Comparison of ENCODE assay signal across 8 mouse cellular contexts in genomic region chr9:108517931-108518332, GRCm38 (mm10). TPM values are rescaled to one million over a fixed set of nuclear protein-coding genes. Genes with fewer than 3 reads are reported as not detected.
A peak's percentile ranks its signal among the peaks of the same experiment; 100 is the strongest.
DNase-seq lines count a peak whose midpoint lies in the region; ATAC-seq and TF ChIP-seq lines count a peak whose summit lies in the region.

No protein-coding gene starts in this region.

- H3K9me3 ChIP-seq in limb, embryonic 14.5 days (ENCODE audit: control insufficient read depth, low read length), result no peaks in the 10 kb centered on the region
- H3K9me3 ChIP-seq in neural tube, embryonic 15.5 days (replicated peaks), result no peaks in the 10 kb centered on the region

- H3K4me2 ChIP-seq in limb, embryonic 14.5 days (replicated peaks; ENCODE audit: low read depth, low read length, severe bottlenecking), result peak overlapping the region; percentile 62
- peak overlapping the region; percentile 90 for H3K4me2 ChIP-seq in neural tube, embryonic 15.5 days

- TF ChIP-seq POLR2A in thymus, adult 2 months (IDR thresholded peaks at IDR 0.05; ENCODE audit: control insufficient read depth, extremely low read depth, insufficient read depth, low read length, poor library complexity), result no peak
- no peak for TF ChIP-seq POLR2A in limb, embryonic 14.5 days (IDR thresholded peaks at IDR 0.05; ENCODE audit: borderline replicate concordance, extremely low read depth, insufficient read depth, insufficient read length)

- DNase-seq in adrenal gland, postnatal 14 days, result peak; percentile 68
- no peak for DNase-seq in adrenal gland, adult 8-10 months
- no peak for DNase-seq in thymus, adult 2 months
- no peak for DNase-seq in thymus, postnatal 4 days
- DNase-seq in limb, embryonic 14.5 days (ENCODE audit: low spot score), result peak; percentile 75
- DNase-seq in cerebellum, postnatal 36 days, result no peak

- TF ChIP-seq CTCF in thymus, adult 2 months (IDR thresholded peaks at IDR 0.05; ENCODE audit: borderline replicate concordance, control insufficient read depth, extremely low read depth, insufficient read depth, low read length, poor library complexity), result no peak

- H3K27me3 ChIP-seq in thymus, adult 2 months (ENCODE audit: control insufficient read depth, insufficient read depth, low read length), result no peaks in the 10 kb centered on the region
- H3K27me3 ChIP-seq in limb, embryonic 14.5 days (ENCODE audit: control insufficient read depth, insufficient read depth, low read length), result no peaks in the 10 kb centered on the region
- H3K27me3 ChIP-seq in neural tube, embryonic 15.5 days (replicated peaks), result no peaks in the 10 kb centered on the region

- peaks cover 5% of the 10 kb centered on the region; the same call in 1 of the 2 replicates for H3K4me1 ChIP-seq in thymus, adult 2 months (replicated peaks; ENCODE audit: control insufficient read depth, insufficient read depth, low read length)
- peaks cover 13% of the 10 kb centered on the region for H3K4me1 ChIP-seq in limb, embryonic 14.5 days (ENCODE audit: control insufficient read depth, insufficient read depth, low read length)
- H3K4me1 ChIP-seq in neural tube, embryonic 15.5 days, result peaks cover 38% of the 10 kb centered on the region

- peak; percentile 31 for ATAC-seq in granulocyte monocyte progenitor cell, adult 5-6 weeks (replicated peaks; ENCODE audit: poor library complexity, severe bottlenecking)
- ATAC-seq in limb, embryonic 14.5 days (ENCODE audit: low FRiP score, low read depth), result no peak
- ATAC-seq in neural tube, embryonic 15.5 days (ENCODE audit: low FRiP score), result peak; percentile 11; the same call in 1 of the 2 replicates

- peak overlapping the region; percentile 98 for H3K9ac ChIP-seq in limb, embryonic 14.5 days (ENCODE audit: low read depth, low read length, severe bottlenecking)
- H3K9ac ChIP-seq in neural tube, embryonic 15.5 days (replicated peaks), result peak overlapping the region; percentile 94

- peak overlapping the region; percentile 75 for H3K27ac ChIP-seq in thymus, adult 2 months (ENCODE audit: control insufficient read depth, insufficient read depth, low read length)
- H3K27ac ChIP-seq in limb, embryonic 14.5 days (replicated peaks; ENCODE audit: low read depth, low read length), result peak overlapping the region; percentile 100
- peak overlapping the region; percentile 100 for H3K27ac ChIP-seq in neural tube, embryonic 15.5 days (replicated peaks)

- peaks cover 22% of the 10 kb centered on the region; the same call in 1 of the 2 replicates for H3K36me3 ChIP-seq in thymus, adult 2 months (ENCODE audit: control insufficient read depth, insufficient read depth, low read length)
- H3K36me3 ChIP-seq in limb, embryonic 14.5 days (ENCODE audit: control insufficient read depth, insufficient read depth, low read length), result peaks cover 46% of the 10 kb centered on the region
- peaks cover 29% of the 10 kb centered on the region for H3K36me3 ChIP-seq in neural tube, embryonic 15.5 days

- H3K4me3 ChIP-seq in thymus, adult 2 months (ENCODE audit: control insufficient read depth, insufficient read depth, low read length), result peak overlapping the region; percentile 76
- H3K4me3 ChIP-seq in limb, embryonic 14.5 days (replicated peaks; ENCODE audit: low read length), result peak overlapping the region; percentile 95
- peak overlapping the region; percentile 94 for H3K4me3 ChIP-seq in neural tube, embryonic 15.5 days (replicated peaks)

- under 1% methylated on average over 13 of the region's 13 CpGs for WGBS in thymus, adult 2 months
- under 1% methylated on average over 13 of the region's 13 CpGs for WGBS in limb, embryonic 14.5 days
- WGBS in neural tube, embryonic 15.5 days, result under 1% methylated on average over 13 of the region's 13 CpGs

RNA-seq across cellular contexts. Expression of gene Qrich1, which starts 1.3 kb away (rescaled TPM):
- 114 and 125 TPM in 2 replicates for total RNA-seq in adrenal gland, postnatal 14 days (2021)
- total RNA-seq in adrenal gland, adult 8-10 months (2022), result 100 to 1,000 TPM; 131 to 151 (median 139) TPM
- polyA plus RNA-seq in thymus, adult 2 months (2012; rRNA removed), result 200 and 225 TPM in 2 replicates
- 131 and 140 TPM in 2 replicates for total RNA-seq in granulocyte monocyte progenitor cell, adult 5-6 weeks (2014; fragmentation: Nextera tagmentation)
- 119 and 145 TPM in 2 replicates for total RNA-seq in granulocyte monocyte progenitor cell, adult 5-6 weeks (2017)
- polyA plus RNA-seq in limb, embryonic 14.5 days (2012; rRNA removed), result 126 and 157 TPM in 2 replicates
- 120 and 132 TPM in 2 replicates for polyA plus RNA-seq in limb, embryonic 14.5 days (2014; fragmentation: Nextera tagmentation; extraction: Ambion mirVana)
- polyA plus RNA-seq in neural tube, embryonic 15.5 days (2015; fragmentation: Nextera tagmentation; extraction: Ambion mirVana), result 111 and 114 TPM in 2 replicates

RNA-seq across cellular contexts. Expression of gene Qars, which starts 10.4 kb away (rescaled TPM):
- 179 and 190 TPM in 2 replicates for total RNA-seq in adrenal gland, postnatal 14 days (2021)
- 100 to 1,000 TPM; 181 to 239 (median 220) TPM for total RNA-seq in adrenal gland, adult 8-10 months (2022)
- 376 and 382 TPM in 2 replicates for polyA plus RNA-seq in thymus, adult 2 months (2012; rRNA removed)
- 252 and 261 TPM in 2 replicates for total RNA-seq in granulocyte monocyte progenitor cell, adult 5-6 weeks (2014; fragmentation: Nextera tagmentation)
- 144 and 181 TPM in 2 replicates for total RNA-seq in granulocyte monocyte progenitor cell, adult 5-6 weeks (2017)
- polyA plus RNA-seq in limb, embryonic 14.5 days (2012; rRNA removed), result 238 and 323 TPM in 2 replicates
- 108 and 117 TPM in 2 replicates for polyA plus RNA-seq in limb, embryonic 14.5 days (2014; fragmentation: Nextera tagmentation; extraction: Ambion mirVana)
- polyA plus RNA-seq in neural tube, embryonic 15.5 days (2015; fragmentation: Nextera tagmentation; extraction: Ambion mirVana), result 58.1 and 78.1 TPM in 2 replicates

RNA-seq across cellular contexts. Expression of gene Usp19, which starts 27.5 kb away (rescaled TPM):
- 163 and 175 TPM in 2 replicates for total RNA-seq in adrenal gland, postnatal 14 days (2021)
- total RNA-seq in adrenal gland, adult 8-10 months (2022), result 100 to 1,000 TPM; 239 to 312 (median 257) TPM
- 318 and 335 TPM in 2 replicates for polyA plus RNA-seq in thymus, adult 2 months (2012; rRNA removed)
- total RNA-seq in granulocyte monocyte progenitor cell, adult 5-6 weeks (2014; fragmentation: Nextera tagmentation), result 80.9 and 90.2 TPM in 2 replicates
- 32.3 and 34.9 TPM in 2 replicates for total RNA-seq in granulocyte monocyte progenitor cell, adult 5-6 weeks (2017)
- polyA plus RNA-seq in limb, embryonic 14.5 days (2012; rRNA removed), result 160 and 219 TPM in 2 replicates
- polyA plus RNA-seq in limb, embryonic 14.5 days (2014; fragmentation: Nextera tagmentation; extraction: Ambion mirVana), result 59.3 and 66.4 TPM in 2 replicates
- polyA plus RNA-seq in neural tube, embryonic 15.5 days (2015; fragmentation: Nextera tagmentation; extraction: Ambion mirVana), result 66.1 and 68.0 TPM in 2 replicates

RNA-seq across cellular contexts. Expression of gene Lamb2, which starts 38.4 kb away (rescaled TPM):
- 121 and 124 TPM in 2 replicates for total RNA-seq in adrenal gland, postnatal 14 days (2021)
- total RNA-seq in adrenal gland, adult 8-10 months (2022), result 100 to 1,000 TPM; 117 to 175 (median 152) TPM
- 16.1 and 33.7 TPM in 2 replicates for polyA plus RNA-seq in thymus, adult 2 months (2012; rRNA removed)
- 0.38 TPM in 1 of 2 replicates, not detected in the other for total RNA-seq in granulocyte monocyte progenitor cell, adult 5-6 weeks (2014; fragmentation: Nextera tagmentation)
- 0.05 and 0.09 TPM in 2 replicates for total RNA-seq in granulocyte monocyte progenitor cell, adult 5-6 weeks (2017)
- 214 and 236 TPM in 2 replicates for polyA plus RNA-seq in limb, embryonic 14.5 days (2012; rRNA removed)
- polyA plus RNA-seq in limb, embryonic 14.5 days (2014; fragmentation: Nextera tagmentation; extraction: Ambion mirVana), result 59.0 and 69.4 TPM in 2 replicates
- polyA plus RNA-seq in neural tube, embryonic 15.5 days (2015; fragmentation: Nextera tagmentation; extraction: Ambion mirVana), result 17.5 and 18.8 TPM in 2 replicates

RNA-seq across cellular contexts. Expression of gene Impdh2, which starts 42.2 kb away (rescaled TPM):
- total RNA-seq in adrenal gland, postnatal 14 days (2021), result 99.2 and 110 TPM in 2 replicates
- total RNA-seq in adrenal gland, adult 8-10 months (2022), result 10 to 100 TPM; 59.9 to 88.8 (median 73.5) TPM
- 160 and 200 TPM in 2 replicates for polyA plus RNA-seq in thymus, adult 2 months (2012; rRNA removed)
- total RNA-seq in granulocyte monocyte progenitor cell, adult 5-6 weeks (2014; fragmentation: Nextera tagmentation), result 294 and 388 TPM in 2 replicates
- 284 and 334 TPM in 2 replicates for total RNA-seq in granulocyte monocyte progenitor cell, adult 5-6 weeks (2017)
- polyA plus RNA-seq in limb, embryonic 14.5 days (2012; rRNA removed), result 208 and 280 TPM in 2 replicates
- polyA plus RNA-seq in limb, embryonic 14.5 days (2014; fragmentation: Nextera tagmentation; extraction: Ambion mirVana), result 184 and 191 TPM in 2 replicates
- 105 and 130 TPM in 2 replicates for polyA plus RNA-seq in neural tube, embryonic 15.5 days (2015; fragmentation: Nextera tagmentation; extraction: Ambion mirVana)

Comparison
In these comparisons a context has a peak if more than half of its experiments do, and no peak if none do; other contexts are left out.
1. DNase-seq: peak in adrenal gland, postnatal 14 days (single experiment) and limb, embryonic 14.5 days (single experiment); none in adrenal gland, adult 8-10 months (single experiment), thymus, adult 2 months (single experiment), thymus, postnatal 4 days (single experiment) and cerebellum, postnatal 36 days (0 of 2).
2. Peak in every context shown above with its lines, with median percentiles within 50 percentile points of each other: H3K27ac ChIP-seq and H3K4me3 ChIP-seq.